Mouse (Mus musculus) stomach, postnatal 0 days (tissue): Measurements from ENCODE around the gene Clec2e. TPM values are rescaled to one million over a fixed set of nuclear protein-coding genes. Genes with fewer than 3 reads are reported as not detected.

ENCODE experiments used
- ATAC-seq: fragments of 200-750 bp; cut with Nextera tagmentation; 2 replicates; pipeline ENCODE4 v1.8.0; 2017; ENCODE audit not compliant: low FRiP score, low TSS enrichment
- DNase-seq: peaks from one replicate; pipeline ENCODE4 v3.0.0-alpha.2; 2016; ENCODE audit warnings: low spot score
- H3K27ac ChIP-seq: fragments of 300-500 bp; sonication (generic); replicated peaks from 2 replicates; pipeline ENCODE4 v1.5.1; 2014; ENCODE audit warnings: mild to moderate bottlenecking, control low read depth
- H3K27me3 ChIP-seq: fragments of 300-500 bp; sonication (generic); 2 replicates; pipeline ENCODE4 v1.6.1; 2014; ENCODE audit warnings: low read length; ENCODE audit not compliant: control insufficient read depth, insufficient read depth
- H3K36me3 ChIP-seq: fragments of 300-500 bp; sonication (generic); 2 replicates; pipeline ENCODE4 v1.6.1; 2014; ENCODE audit warnings: low read length, mixed read lengths; ENCODE audit not compliant: control insufficient read depth, insufficient read depth
- H3K4me1 ChIP-seq: fragments of 300-500 bp; sonication (generic); replicated peaks from 2 replicates; pipeline ENCODE4 v1.6.1; 2014; ENCODE audit warnings: antibody characterized with exemption; ENCODE audit not compliant: control insufficient read depth, insufficient read depth
- H3K4me2 ChIP-seq: fragments of 300-500 bp; sonication (generic); replicated peaks from 2 replicates; pipeline ENCODE4 v1.6.1; 2014; ENCODE audit warnings: low read depth, mild to moderate bottlenecking, control low read depth, moderate library complexity
- H3K4me3 ChIP-seq: fragments of 300-500 bp; sonication (generic); 2 replicates; pipeline ENCODE4 v1.5.1; 2014; ENCODE audit warnings: low read depth, low read length, control low read depth
- H3K9ac ChIP-seq: fragments of 300-500 bp; sonication (generic); 2 replicates; pipeline ENCODE4 v1.6.1; 2014; ENCODE audit warnings: mild to moderate bottlenecking, low read length, control low read depth, mixed read lengths
- H3K9me3 ChIP-seq: fragments of 300-500 bp; sonication (generic); 2 replicates; pipeline ENCODE4 v1.6.1; 2016; ENCODE audit warnings: low read length; ENCODE audit not compliant: control insufficient read depth
- CTCF ChIP-seq: IDR thresholded peaks from 2 replicates; pipeline ENCODE4 v1.5.1; 2016; ENCODE audit warnings: antibody characterized with exemption, low read depth, mild to moderate bottlenecking, moderate library complexity
- EP300 ChIP-seq: optimal IDR thresholded peaks from 2 replicates; pipeline ENCODE3; 2016; ENCODE audit warnings: antibody characterized with exemption
- WGBS: fragments of 180-500 bp; shearing (Covaris S2); extraction: QIAGEN DNeasy Blood & Tissue Kit; methylation state at CpG from one replicate; pipeline ENCODE4 v1.1.7; 2014; 5-methylcytosine and 5-hydroxymethylcytosine counted together
- polyA plus RNA-seq: library from polyadenylated mRNA; unstranded; fragments of >200 nt; fragmentation: Nextera tagmentation; extraction: Ambion mirVana; gene quantifications from 2 replicates; pipeline ENCODE4 v1.2.1, GENCODE M21; 2015

Gene Clec2e
- polyA plus RNA-seq, 1 experiment from 2014 or later = 0.07 TPM

- H3K27ac ChIP-seq = no peak overlapping the region
- H3K9me3 ChIP-seq = no peaks in the 10 kb centered on the region
- H3K27me3 ChIP-seq = no peaks in the 10 kb centered on the region
- DNase-seq (no peak), ATAC-seq (no peak)
- H3K9ac ChIP-seq = no peak overlapping the region
- no peaks in the 10 kb centered on the region for H3K4me1 ChIP-seq
- H3K4me2 ChIP-seq = no peak overlapping the region
- H3K4me3 ChIP-seq = no peak overlapping the region
- H3K36me3 ChIP-seq = no peaks in the 10 kb centered on the region
- no peak for TF ChIP-seq EP300
- TF ChIP-seq CTCF = no peak
These were observed 34.2 kb downstream of the Clec2e start for GRCm38 (mm10) chr6:129066530-129066929.

- Histone ChIP-seq H3K9ac (no peak overlapping the region), H3K4me2 (no peak overlapping the region), H3K36me3 (no peaks in the 10 kb centered on the region), H3K27ac (no peak overlapping the region), H3K27me3 (no peaks in the 10 kb centered on the region), H3K4me3 (no peak overlapping the region), H3K9me3 (no peaks in the 10 kb centered on the region), H3K4me1 (no peaks in the 10 kb centered on the region)
- TF ChIP-seq CTCF (no peak), EP300 (no peak)
- 95% methylated on average over 3 of the region's 3 CpGs for WGBS
- ATAC-seq (no peak), DNase-seq (no peak)
These were observed 34.9 kb downstream of the Clec2e start for GRCm38 (mm10) chr6:129065857-129066256.

GRCm38 (mm10) chr6:129065407-129065806 lies 35.3 kb downstream of the Clec2e start:
- Histone ChIP-seq H3K36me3 (no peaks in the 10 kb centered on the region), H3K27me3 (no peaks in the 10 kb centered on the region), H3K27ac (no peak overlapping the region), H3K4me2 (no peak overlapping the region), H3K4me1 (no peaks in the 10 kb centered on the region), H3K4me3 (no peak overlapping the region), H3K9ac (no peak overlapping the region), H3K9me3 (no peaks in the 10 kb centered on the region)
- DNase-seq (no peak), ATAC-seq (no peak)
- no peak for TF ChIP-seq EP300
- no peak for TF ChIP-seq CTCF
- WGBS = 67% methylated on average over 3 of the region's 3 CpGs

GRCm38 (mm10) chr6:129058013-129058412 lies 42.7 kb downstream of the Clec2e start:
- Histone ChIP-seq H3K9me3 (no peaks in the 10 kb centered on the region), H3K27ac (no peak overlapping the region), H3K27me3 (no peaks in the 10 kb centered on the region), H3K4me3 (no peak overlapping the region), H3K9ac (no peak overlapping the region), H3K36me3 (no peaks in the 10 kb centered on the region), H3K4me1 (no peaks in the 10 kb centered on the region), H3K4me2 (no peak overlapping the region)
- ATAC-seq (no peak), DNase-seq (no peak)
- TF ChIP-seq EP300 = no peak
- no peak for TF ChIP-seq CTCF

- Histone ChIP-seq H3K9ac (no peak overlapping the region), H3K4me2 (no peak overlapping the region), H3K27me3 (no peaks in the 10 kb centered on the region), H3K36me3 (no peaks in the 10 kb centered on the region), H3K4me3 (no peak overlapping the region), H3K27ac (no peak overlapping the region), H3K9me3 (no peaks in the 10 kb centered on the region), H3K4me1 (no peaks in the 10 kb centered on the region)
- TF ChIP-seq CTCF = no peak
- no peak for TF ChIP-seq EP300
- WGBS = 58% methylated on average over 3 of the region's 3 CpGs
- no peak for ATAC-seq
- DNase-seq = no peak
These were observed 44.5 kb downstream of the Clec2e start for GRCm38 (mm10) chr6:129056237-129056636.

GRCm38 (mm10) chr6:129051731-129052130 lies 49.0 kb downstream of the Clec2e start:
- Histone ChIP-seq H3K9ac (no peak overlapping the region), H3K36me3 (no peaks in the 10 kb centered on the region), H3K9me3 (no peaks in the 10 kb centered on the region), H3K4me3 (no peak overlapping the region), H3K27me3 (no peaks in the 10 kb centered on the region), H3K4me2 (no peak overlapping the region), H3K27ac (no peak overlapping the region), H3K4me1 (no peaks in the 10 kb centered on the region)
- DNase-seq (no peak), ATAC-seq (no peak)
- 64% methylated on average over 5 of the region's 5 CpGs for WGBS
- TF ChIP-seq EP300 = no peak
- no peak for TF ChIP-seq CTCF
